Mouse (Mus musculus) hindbrain, embryonic 13.5 days (tissue): ENCODE measurements at regions not wholly inside any gene's neighbourhood (a gene's known extent, or its start where the extent isn't known, plus 50 kb on each side); places are given as distances from the start of the nearest gene placed in this dataset.
A peak's percentile ranks its signal among the peaks of the same experiment; 100 is the strongest.

Experiments used
- ATAC-seq: fragments of 200-750 bp; cut with Nextera tagmentation; 2 replicates; pipeline ENCODE4 v1.8.0; 2017; ENCODE audit warnings: moderate TSS enrichment; ENCODE audit not compliant: low FRiP score
- H3K27ac ChIP-seq: fragments of 300-500 bp; sonication (generic); 2 replicates; pipeline ENCODE4 v1.5.1; 2015; ENCODE audit warnings: inconsistent platforms, mild to moderate bottlenecking, moderate library complexity
- H3K27me3 ChIP-seq: fragments of 300-500 bp; sonication (generic); 2 replicates; pipeline ENCODE4 v1.6.1; 2015; ENCODE audit warnings: mild to moderate bottlenecking, inconsistent platforms
- H3K36me3 ChIP-seq: fragments of 300-500 bp; sonication (generic); 2 replicates; pipeline ENCODE4 v1.6.1; 2015; ENCODE audit warnings: mild to moderate bottlenecking, inconsistent platforms
- H3K4me1 ChIP-seq: fragments of 300-500 bp; sonication (generic); replicated peaks from 2 replicates; pipeline ENCODE4 v1.6.1; 2015; ENCODE audit warnings: inconsistent platforms
- H3K4me2 ChIP-seq: fragments of 300-500 bp; sonication (generic); 2 replicates; pipeline ENCODE4 v1.6.1; 2015; ENCODE audit warnings: inconsistent platforms, mild to moderate bottlenecking, moderate library complexity
- H3K4me3 ChIP-seq: fragments of 300-500 bp; sonication (generic); 2 replicates; pipeline ENCODE4 v1.5.1; 2015; ENCODE audit warnings: mild to moderate bottlenecking, inconsistent platforms
- H3K9ac ChIP-seq: fragments of 300-500 bp; sonication (generic); 2 replicates; pipeline ENCODE4 v1.6.1; 2015; ENCODE audit warnings: mild to moderate bottlenecking, inconsistent platforms
- H3K9me3 ChIP-seq: fragments of 300-500 bp; sonication (generic); 2 replicates; pipeline ENCODE4 v1.6.1; 2016; ENCODE audit warnings: inconsistent platforms
- WGBS: fragments of 180-500 bp; shearing (Covaris S2); methylation state at CpG from one replicate; pipeline ENCODE4 v1.1.7; 2015; 5-methylcytosine and 5-hydroxymethylcytosine counted together

DNA sequence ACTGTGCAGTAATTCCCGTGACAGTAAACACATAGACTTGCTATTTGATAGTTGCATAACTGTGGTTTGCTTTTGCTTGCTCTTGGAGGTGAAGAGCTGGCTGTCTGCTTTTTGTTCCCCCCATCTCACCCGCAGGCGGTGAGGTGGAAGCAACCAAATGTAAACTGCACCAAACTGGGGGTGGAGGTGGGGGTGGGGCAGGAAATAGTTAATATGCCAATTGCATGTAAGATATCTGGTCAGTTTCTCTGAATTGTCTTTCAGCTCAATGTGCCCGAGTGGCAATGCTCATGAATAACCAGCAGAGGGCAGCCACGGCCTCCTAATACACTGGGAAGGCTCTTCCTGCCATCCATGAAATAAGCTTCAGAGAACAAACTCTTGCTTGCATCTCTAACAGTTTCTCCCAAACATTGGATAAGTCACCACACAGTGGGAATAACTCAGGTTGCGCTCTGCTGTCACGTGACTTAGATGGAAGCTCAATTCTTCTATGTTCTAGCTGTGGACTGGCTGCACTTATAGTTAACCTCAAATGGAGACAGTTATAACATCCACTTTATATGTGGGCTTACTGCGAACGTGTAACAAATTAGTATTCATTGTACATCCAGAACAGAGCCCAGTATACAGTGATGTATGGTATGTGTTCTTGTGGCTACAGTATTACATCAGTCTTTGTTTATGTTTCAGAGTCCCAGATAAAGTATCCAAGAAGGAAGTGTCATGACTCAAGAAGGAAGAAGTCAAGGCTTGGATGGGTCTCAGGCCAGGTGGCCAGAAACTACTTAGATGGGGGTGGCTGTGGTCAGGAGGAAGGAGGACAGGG, 62.0 kb upstream of the Egflam start:
- no peak overlapping the region for H3K27ac ChIP-seq
- no peaks in the 10 kb centered on the region for H3K36me3 ChIP-seq
- no peaks in the 10 kb centered on the region for H3K4me1 ChIP-seq
- 32% methylated on average over 9 of the region's 9 CpGs for WGBS
- H3K27me3 ChIP-seq, result no peaks in the 10 kb centered on the region
- no peak overlapping the region for H3K4me2 ChIP-seq
- H3K9ac ChIP-seq, result no peak overlapping the region
- no peak overlapping the region for H3K4me3 ChIP-seq
- H3K9me3 ChIP-seq, result no peaks in the 10 kb centered on the region
- ATAC-seq, result peak; percentile 76

DNA sequence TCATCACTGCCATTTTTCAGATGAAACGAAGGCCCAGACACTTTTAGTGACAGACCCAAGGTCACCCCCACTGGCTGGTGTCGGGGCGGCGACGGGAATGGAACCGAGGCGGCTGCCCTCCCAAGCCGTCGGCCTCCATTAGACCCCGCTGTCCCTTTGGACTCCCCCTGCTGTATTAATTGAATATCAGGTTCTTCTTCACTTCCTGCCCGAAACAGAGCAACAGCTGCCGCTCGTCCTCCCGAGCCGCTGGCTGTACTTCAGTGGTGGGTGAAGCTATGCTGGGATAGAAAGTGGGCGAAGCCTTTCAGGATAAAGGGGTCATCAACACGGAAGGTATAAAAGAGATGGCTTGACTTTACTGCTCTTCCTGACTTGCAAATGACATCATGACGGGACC, 64.4 kb upstream of the Egflam start:
- Histone ChIP-seq H3K4me3 (no peak overlapping the region), H3K9me3 (no peaks in the 10 kb centered on the region), H3K27me3 (no peaks in the 10 kb centered on the region), H3K36me3 (no peaks in the 10 kb centered on the region), H3K27ac (no peak overlapping the region), H3K4me2 (no peak overlapping the region), H3K4me1 (no peaks in the 10 kb centered on the region), H3K9ac (no peak overlapping the region)
- 87% methylated on average over 18 of the region's 18 CpGs for WGBS
- no peak for ATAC-seq

DNA sequence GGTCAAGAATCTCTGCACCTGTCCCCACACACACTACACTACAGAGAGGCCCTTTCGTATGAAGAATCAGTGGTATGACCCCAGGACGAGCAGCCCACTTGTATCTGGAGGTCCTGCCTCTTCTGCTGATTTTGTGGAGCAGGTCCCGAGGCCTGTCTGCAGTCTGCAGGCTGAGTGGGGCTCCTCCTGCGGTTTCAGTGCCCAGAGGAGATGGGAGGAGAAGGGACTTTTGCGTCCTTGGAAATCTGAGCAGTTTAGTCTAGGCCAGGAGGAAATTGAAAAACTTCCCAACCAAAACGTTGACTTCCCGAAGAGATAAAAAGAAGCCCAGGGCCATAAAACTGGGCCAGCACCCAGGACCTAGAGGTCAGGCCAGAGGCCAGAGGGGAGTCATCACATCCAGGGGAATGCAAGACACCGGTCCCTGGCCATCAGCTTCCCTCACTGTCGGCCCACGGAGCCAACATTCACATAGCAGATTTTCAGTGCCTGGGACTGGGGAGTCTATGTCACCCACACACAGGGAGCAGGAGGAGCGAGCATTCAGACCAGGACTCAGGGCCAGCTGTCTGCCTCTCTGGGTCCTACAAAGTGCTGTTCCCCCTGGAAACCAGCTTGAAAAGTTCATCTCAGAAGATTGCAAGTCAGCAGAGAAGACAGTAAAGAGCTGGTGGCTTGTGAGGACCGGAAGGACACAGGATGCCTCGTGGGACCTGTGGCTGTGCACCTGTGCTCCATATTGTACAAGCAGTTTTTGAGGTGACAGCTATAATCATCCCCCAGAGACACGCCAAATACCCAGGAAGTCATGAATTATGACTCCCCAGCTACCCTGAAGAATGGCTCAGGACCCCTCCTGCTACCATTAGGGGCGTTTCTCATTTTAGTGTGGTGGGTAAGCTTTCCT, 65.5 kb upstream of the Egflam start:
- H3K4me1 ChIP-seq, result no peaks in the 10 kb centered on the region
- no peaks in the 10 kb centered on the region for H3K36me3 ChIP-seq
- 79% methylated on average over 15 of the region's 15 CpGs for WGBS
- H3K4me3 ChIP-seq, result no peak overlapping the region
- ATAC-seq, result no peak
- H3K4me2 ChIP-seq, result no peak overlapping the region
- no peak overlapping the region for H3K27ac ChIP-seq
- H3K9ac ChIP-seq, result no peak overlapping the region
- no peaks in the 10 kb centered on the region for H3K27me3 ChIP-seq
- no peaks in the 10 kb centered on the region for H3K9me3 ChIP-seq

DNA sequence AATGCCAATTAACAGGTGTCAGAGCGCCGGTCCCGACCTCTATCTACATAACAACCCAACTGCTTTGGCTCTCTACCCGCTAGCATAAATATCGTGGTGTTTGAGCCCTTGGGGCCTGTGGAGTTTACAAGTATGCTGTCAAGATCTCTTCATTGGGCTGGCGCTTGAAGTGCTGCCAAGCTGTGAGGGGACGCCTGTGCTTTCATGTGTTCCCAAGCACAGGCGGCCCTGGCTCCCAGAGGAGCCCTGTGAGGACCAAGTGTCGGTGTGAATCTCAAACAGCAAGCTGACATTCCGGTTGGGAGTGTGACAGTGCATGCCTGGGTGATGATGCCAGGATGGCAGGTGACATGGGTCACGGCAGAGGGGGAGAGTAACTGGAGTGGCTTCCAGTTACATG, 82.0 kb upstream of the Egflam start:
- no peak overlapping the region for H3K4me3 ChIP-seq
- 13% methylated on average over 11 of the region's 11 CpGs for WGBS
- peaks cover 7% of the 10 kb centered on the region for H3K4me1 ChIP-seq
- no peak overlapping the region for H3K27ac ChIP-seq
- no peak overlapping the region for H3K9ac ChIP-seq
- peak; percentile 65 for ATAC-seq
- H3K9me3 ChIP-seq, result no peaks in the 10 kb centered on the region
- H3K36me3 ChIP-seq, result no peaks in the 10 kb centered on the region
- H3K27me3 ChIP-seq, result no peaks in the 10 kb centered on the region
- H3K4me2 ChIP-seq, result no peak overlapping the region

DNA sequence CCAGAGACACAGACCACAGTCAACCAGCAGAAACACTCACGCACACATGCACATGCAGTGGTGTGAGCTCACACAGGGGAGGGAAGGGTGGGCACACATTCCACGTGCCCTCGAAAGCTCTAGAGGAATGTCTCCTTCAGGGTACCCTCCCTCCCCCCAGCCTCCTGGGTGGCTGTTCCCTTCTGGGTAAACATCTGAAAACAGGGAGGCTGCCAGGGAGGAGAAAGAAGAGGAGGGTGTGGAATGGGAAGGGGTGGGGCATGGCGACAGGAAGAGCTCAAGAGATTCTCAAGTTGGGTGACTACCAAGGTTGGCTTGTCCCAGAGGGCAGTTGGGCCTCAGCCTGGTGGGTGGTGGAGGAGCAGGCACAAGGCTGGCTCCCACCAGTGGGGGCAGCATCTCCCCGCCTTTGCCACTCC, 82.6 kb upstream of the Egflam start:
- H3K4me3 ChIP-seq, result no peak overlapping the region
- H3K27me3 ChIP-seq, result no peaks in the 10 kb centered on the region
- peak; percentile 43; the same call in 1 of the 2 replicates for ATAC-seq
- H3K4me1 ChIP-seq, result peaks cover 7% of the 10 kb centered on the region
- no peaks in the 10 kb centered on the region for H3K9me3 ChIP-seq
- 53% methylated on average over 5 of the region's 5 CpGs for WGBS
- no peaks in the 10 kb centered on the region for H3K36me3 ChIP-seq
- H3K27ac ChIP-seq, result no peak overlapping the region
- no peak overlapping the region for H3K4me2 ChIP-seq
- no peak overlapping the region for H3K9ac ChIP-seq

DNA sequence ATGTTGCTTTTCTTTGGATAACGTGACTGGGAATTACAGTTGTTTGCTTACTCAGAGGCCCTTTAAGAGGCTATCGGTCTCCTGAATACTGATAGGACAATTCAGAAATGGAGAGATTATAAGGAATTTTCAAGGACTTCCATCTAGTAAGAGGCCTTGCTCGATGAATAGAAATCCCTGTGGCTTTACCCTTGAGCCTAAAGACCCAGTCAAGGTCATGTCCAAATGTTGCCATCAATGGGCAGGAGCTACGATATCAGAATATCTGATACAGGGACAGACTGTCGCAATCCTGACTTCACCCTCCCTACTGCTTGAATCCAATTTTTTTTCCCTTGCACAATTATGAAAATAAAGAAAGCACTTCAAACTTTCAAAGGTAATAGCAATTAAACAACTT, 85.5 kb upstream of the Egflam start:
- no peaks in the 10 kb centered on the region for H3K27me3 ChIP-seq
- ATAC-seq, result no peak
- no peaks in the 10 kb centered on the region for H3K9me3 ChIP-seq
- no peak overlapping the region for H3K4me3 ChIP-seq
- H3K4me2 ChIP-seq, result no peak overlapping the region
- peaks cover 7% of the 10 kb centered on the region for H3K4me1 ChIP-seq
- 84% methylated on average over 5 of the region's 5 CpGs for WGBS
- no peak overlapping the region for H3K9ac ChIP-seq
- no peaks in the 10 kb centered on the region for H3K36me3 ChIP-seq
- no peak overlapping the region for H3K27ac ChIP-seq

DNA sequence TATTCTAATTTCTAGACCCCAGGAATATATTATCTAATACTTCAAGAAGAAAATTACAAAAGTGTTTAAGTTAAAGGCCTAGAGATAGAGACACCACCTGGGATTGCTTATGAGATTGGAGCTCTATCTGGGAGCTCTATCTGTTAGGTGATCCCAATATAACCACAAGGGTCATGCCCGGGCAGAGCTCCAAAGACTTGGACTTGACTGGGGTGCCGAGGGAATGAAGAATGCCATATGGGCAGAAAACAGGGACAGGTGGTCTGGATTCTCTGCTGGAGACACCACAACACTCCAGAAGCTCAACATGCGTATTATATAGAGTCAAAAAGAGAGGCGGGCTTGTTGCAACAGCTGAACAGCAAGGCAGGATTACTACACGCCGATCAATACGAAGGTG, 92.9 kb upstream of the Egflam start:
- H3K27ac ChIP-seq, result no peak overlapping the region
- H3K36me3 ChIP-seq, result no peaks in the 10 kb centered on the region
- no peak for ATAC-seq
- 96% methylated on average over 7 of the region's 7 CpGs for WGBS
- no peaks in the 10 kb centered on the region for H3K4me1 ChIP-seq
- H3K9ac ChIP-seq, result no peak overlapping the region
- no peak overlapping the region for H3K4me3 ChIP-seq
- H3K9me3 ChIP-seq, result no peaks in the 10 kb centered on the region
- no peaks in the 10 kb centered on the region for H3K27me3 ChIP-seq
- H3K4me2 ChIP-seq, result no peak overlapping the region

DNA sequence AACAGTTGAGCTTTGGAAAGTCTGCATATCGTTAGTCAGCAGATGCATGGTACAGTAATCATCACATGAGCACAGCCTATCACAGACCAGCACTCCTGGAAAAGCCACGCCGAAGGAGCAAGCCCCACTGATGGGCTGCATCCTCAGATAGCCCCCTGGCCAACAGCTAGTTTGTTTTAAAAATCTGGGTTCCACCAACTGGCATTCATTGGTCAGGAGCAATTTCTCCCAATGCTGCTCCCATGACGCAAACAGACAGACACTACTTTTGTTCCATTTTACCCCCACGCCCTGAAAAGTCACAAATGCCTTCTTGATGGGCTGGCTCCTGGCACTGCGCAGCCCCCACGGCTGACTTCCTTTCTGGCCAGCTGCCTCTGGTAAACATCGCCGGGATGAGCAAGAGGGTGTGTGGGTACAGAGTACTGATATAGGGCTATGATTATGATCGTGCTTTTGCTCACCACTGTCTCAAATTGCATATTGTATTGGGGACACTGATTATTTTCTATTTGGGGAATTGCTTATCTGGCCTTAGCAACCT, 95.0 kb upstream of the Egflam start:
- WGBS, result 88% methylated on average over 10 of the region's 10 CpGs
- no peaks in the 10 kb centered on the region for H3K36me3 ChIP-seq
- no peak for ATAC-seq

DNA sequence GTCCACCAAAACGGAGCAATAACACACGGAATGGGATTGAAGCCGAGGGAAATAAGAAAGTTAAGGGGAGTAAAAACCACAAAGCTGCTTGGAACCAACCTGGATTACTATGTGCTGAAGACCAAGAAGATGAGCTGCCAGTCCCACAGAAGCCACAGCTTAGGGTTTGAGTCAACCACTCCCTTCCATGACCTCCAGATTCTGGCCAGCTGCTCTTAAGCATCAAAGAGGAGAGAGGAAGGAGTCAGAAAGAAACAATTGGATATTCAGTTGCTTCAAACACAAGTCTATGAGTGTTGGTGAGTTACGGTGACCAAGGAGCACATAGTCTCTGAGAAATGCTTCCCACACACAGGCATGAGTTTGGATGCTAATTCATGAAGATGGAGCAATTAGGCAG, 99.7 kb upstream of the Egflam start:
- no peak overlapping the region for H3K4me3 ChIP-seq
- H3K9ac ChIP-seq, result no peak overlapping the region
- WGBS, result 96% methylated on average over 4 of the region's 4 CpGs
- H3K36me3 ChIP-seq, result no peaks in the 10 kb centered on the region
- no peaks in the 10 kb centered on the region for H3K9me3 ChIP-seq
- ATAC-seq, result no peak
- no peak overlapping the region for H3K27ac ChIP-seq
- no peaks in the 10 kb centered on the region for H3K27me3 ChIP-seq
- no peak overlapping the region for H3K4me2 ChIP-seq
- H3K4me1 ChIP-seq, result no peaks in the 10 kb centered on the region

More for the DNA sequence above, 95.0 kb upstream of the Egflam start:
- H3K9me3 ChIP-seq, result no peaks in the 10 kb centered on the region
- no peak overlapping the region for H3K4me3 ChIP-seq
- H3K9ac ChIP-seq, result no peak overlapping the region
- H3K4me2 ChIP-seq, result no peak overlapping the region
- no peaks in the 10 kb centered on the region for H3K4me1 ChIP-seq
- no peaks in the 10 kb centered on the region for H3K27me3 ChIP-seq
- no peak overlapping the region for H3K27ac ChIP-seq

DNA sequence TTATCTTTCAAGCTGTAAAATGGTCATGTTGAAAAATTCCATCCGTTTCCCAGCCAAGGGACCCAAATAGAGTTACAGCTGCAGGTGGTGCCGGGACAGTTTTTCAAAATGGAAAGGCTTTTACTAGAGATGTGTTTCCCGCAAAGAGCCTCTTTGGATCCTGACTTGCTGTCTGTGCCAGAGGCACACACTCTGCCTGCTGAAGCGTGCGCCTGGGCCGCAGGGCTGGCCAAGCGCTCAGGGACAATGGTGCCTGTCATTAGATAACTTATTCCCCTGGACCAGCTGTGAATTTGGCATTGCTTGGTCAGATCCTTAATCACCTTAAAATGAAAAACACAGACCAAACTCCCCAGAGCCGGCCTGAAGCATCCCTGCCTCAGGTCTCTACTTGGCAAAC, 110.3 kb upstream of the Egflam start:
- Histone ChIP-seq H3K4me2 (no peak overlapping the region), H3K4me3 (no peak overlapping the region), H3K9ac (no peak overlapping the region), H3K27me3 (no peaks in the 10 kb centered on the region), H3K4me1 (no peaks in the 10 kb centered on the region; the same call in none of the 2 replicates), H3K9me3 (no peaks in the 10 kb centered on the region), H3K27ac (no peak overlapping the region), H3K36me3 (no peaks in the 10 kb centered on the region)
- whole genome bisulfite sequencing, result 30% methylated on average over 8 of the region's 8 CpGs
- ATAC-seq, result peak; percentile 49; the same call in 1 of the 2 replicates

DNA sequence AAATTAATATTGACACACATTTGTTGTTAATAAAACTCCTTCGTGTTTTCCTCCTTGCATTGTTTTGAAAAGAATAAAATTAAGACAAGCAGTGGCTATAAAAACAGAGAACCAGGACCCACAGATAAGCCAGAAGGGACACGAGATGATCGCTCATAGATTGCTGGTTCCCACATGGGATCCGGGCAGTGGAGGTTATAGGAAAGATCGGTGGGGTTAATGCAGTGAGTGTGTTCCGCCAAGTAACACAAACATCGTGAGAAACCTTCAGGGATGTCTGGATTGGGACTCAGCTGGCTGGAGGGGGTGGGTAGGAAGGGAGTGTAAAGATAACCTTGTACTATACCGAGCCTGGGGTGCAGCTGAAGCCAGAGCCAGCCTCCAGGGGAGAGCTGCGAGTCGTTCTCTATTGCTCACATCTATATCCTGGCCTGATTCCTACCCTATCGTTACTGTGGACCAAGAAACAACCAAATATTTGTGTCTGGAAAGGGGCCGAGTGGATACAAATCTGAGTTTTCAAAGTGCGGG, 116.6 kb upstream of the Egflam start:
- H3K9ac ChIP-seq, result no peak overlapping the region
- no peaks in the 10 kb centered on the region for H3K27me3 ChIP-seq
- H3K4me3 ChIP-seq, result no peak overlapping the region
- no peak for ATAC-seq
- no peaks in the 10 kb centered on the region for H3K9me3 ChIP-seq
- no peaks in the 10 kb centered on the region for H3K4me1 ChIP-seq
- WGBS, result 86% methylated on average over 13 of the region's 13 CpGs
- H3K36me3 ChIP-seq, result no peaks in the 10 kb centered on the region
- no peak overlapping the region for H3K4me2 ChIP-seq
- no peak overlapping the region for H3K27ac ChIP-seq

DNA sequence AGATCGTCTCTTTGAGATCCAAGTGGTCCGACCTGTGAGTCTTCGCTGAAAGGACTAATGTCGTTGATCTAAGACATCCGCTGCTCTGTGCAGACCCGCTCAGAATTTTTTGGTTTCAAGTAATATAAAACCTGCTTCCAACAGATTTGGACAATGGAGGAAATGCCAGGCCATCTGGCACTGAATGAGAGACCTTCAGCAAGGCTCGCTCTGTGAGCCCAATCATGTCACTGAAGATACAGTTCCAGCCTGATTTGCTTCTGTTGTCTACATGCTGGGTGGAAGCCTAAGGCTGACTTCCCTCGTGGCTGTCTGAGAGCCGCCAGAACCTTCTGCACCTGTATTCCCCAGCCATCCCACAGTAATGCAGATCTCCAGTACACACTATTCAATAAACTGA, 123.4 kb upstream of the Egflam start:
- Histone ChIP-seq H3K9ac (no peak overlapping the region), H3K4me3 (no peak overlapping the region), H3K27ac (no peak overlapping the region), H3K27me3 (no peaks in the 10 kb centered on the region), H3K36me3 (no peaks in the 10 kb centered on the region), H3K4me1 (no peaks in the 10 kb centered on the region), H3K9me3 (no peaks in the 10 kb centered on the region), H3K4me2 (no peak overlapping the region)
- ATAC-seq, result no peak
- WGBS, result 83% methylated on average over 9 of the region's 9 CpGs
